Mouse (Mus musculus): ENCODE results near the gene Mast4. TPM values are rescaled to one million over a fixed set of nuclear protein-coding genes. Genes with fewer than 3 reads are reported as not detected.

Mast4 gene
- total and polyA plus RNA-seq, 3 experiments = 0.99 to 7.4 (median 6.1) TPM

GRCm38 (mm10) chr13:102749891-102750290 lies 584.4 kb downstream of the Mast4 start:
- H3K9ac ChIP-seq (ENCODE audit: insufficient read depth, low read depth) = no peak overlapping the region
- H3K4me2 ChIP-seq (ENCODE audit: insufficient read depth, low read depth, poor library complexity, severe bottlenecking) = no peak overlapping the region
- in situ Hi-C loops (cut with MboI; ENCODE audit: low pct_ligation_motif_present, low pct_unique_long_range_greater_than_20kb, low sequenced_read_pairs) (no loop called here), dilution Hi-C loops (cut with MboI; ENCODE audit: extremely low pct_ligation_motif_present, extremely low pct_unique_long_range_greater_than_20kb, low sequenced_read_pairs) (no loop called here)
- no peaks in the 10 kb centered on the region for H3K27me3 ChIP-seq (replicated peaks)
- no peak overlapping the region for H3K4me3 ChIP-seq (replicated peaks in 1 of 3; ENCODE audit: low read depth in 2 of 3, low read length in 2 of 3, poor library complexity in 1 of 3)
- no peak overlapping the region for H3K27ac ChIP-seq (ENCODE audit: insufficient read depth, low read depth)
- no peaks in the 10 kb centered on the region for H3K9me3 ChIP-seq (replicated peaks; ENCODE audit: low read length)
- TF ChIP-seq RCOR1 (conservative IDR thresholded peaks at IDR 0.05; ENCODE audit: low read depth, low read length) (no peak), ZMIZ1 (IDR thresholded peaks at IDR 0.05; ENCODE audit: low read depth, low read length) (no peak), PAX5 (IDR thresholded peaks at IDR 0.05; ENCODE audit: low read length) (no peak), USF1 (IDR thresholded peaks at IDR 0.05; ENCODE audit: low read depth, low read length) (no peak), BHLHE40 (IDR thresholded peaks at IDR 0.05; ENCODE audit: low read depth, low read length) (no peak), IRF4 (IDR thresholded peaks at IDR 0.05; ENCODE audit: low read depth, low read length) (no peak), CHD2 (IDR thresholded peaks at IDR 0.05; ENCODE audit: low read length) (no peak), MEF2A (IDR thresholded peaks at IDR 0.05; ENCODE audit: borderline replicate concordance, low read depth, low read length) (no peak), CHD1 (IDR thresholded peaks at IDR 0.05; ENCODE audit: low read depth, low read length) (no peak), CTCF (conservative IDR thresholded peaks at IDR 0.05 in 1 of 2, IDR thresholded peaks at IDR 0.05 in 1 of 2; ENCODE audit: low read depth in 2 of 2, low read length in 2 of 2) (no peak), GABPA (IDR thresholded peaks at IDR 0.05; ENCODE audit: insufficient replicate concordance, low read depth, low read length) (no peak), MYC (IDR thresholded peaks at IDR 0.05; ENCODE audit: low read depth, low read length) (no peak), EP300 (IDR thresholded peaks at IDR 0.05; ENCODE audit: low read length) (no peak), TCF12 (IDR thresholded peaks at IDR 0.05; ENCODE audit: low read depth, low read length) (no peak), ELF1 (IDR thresholded peaks at IDR 0.05; ENCODE audit: low read depth, low read length) (no peak)
- no peaks in the 10 kb centered on the region for H3K79me2 ChIP-seq (replicated peaks; ENCODE audit: control insufficient read depth, extremely low read depth, insufficient read depth, poor library complexity, severe bottlenecking)
- peaks cover 0 to 23% of the 10 kb centered on the region in 2 experiments; a peak in 3 of 4 replicates for H3K4me1 ChIP-seq (ENCODE audit: control insufficient read depth in 1 of 2, insufficient read depth in 2 of 2)
- DNase-seq (ENCODE audit: extremely low read depth) = no peak
- H3K36me3 ChIP-seq (replicated peaks in 1 of 2; ENCODE audit: control insufficient read depth in 1 of 2, insufficient read depth in 1 of 2, low read length in 1 of 2) = peaks cover 57 to 88% of the 10 kb centered on the region in 2 experiments

- Histone ChIP-seq H3K9me3 (replicated peaks; ENCODE audit: low read length) (no peaks in the 10 kb centered on the region), H3K36me3 (replicated peaks in 1 of 2; ENCODE audit: control insufficient read depth in 1 of 2, insufficient read depth in 1 of 2, low read length in 1 of 2) (peaks cover 59 to 84% of the 10 kb centered on the region in 2 experiments), H3K4me1 (ENCODE audit: control insufficient read depth in 1 of 2, insufficient read depth in 2 of 2) (peaks cover 2 to 30% of the 10 kb centered on the region in 2 experiments), H3K79me2 (replicated peaks; ENCODE audit: control insufficient read depth, extremely low read depth, insufficient read depth, poor library complexity, severe bottlenecking) (no peaks in the 10 kb centered on the region), H3K4me2 (ENCODE audit: insufficient read depth, low read depth, poor library complexity, severe bottlenecking) (no peak overlapping the region), H3K9ac (ENCODE audit: insufficient read depth, low read depth) (no peak overlapping the region), H3K4me3 (replicated peaks in 1 of 3; ENCODE audit: low read depth in 2 of 3, low read length in 2 of 3, poor library complexity in 1 of 3) (no peak overlapping the region), H3K27ac (ENCODE audit: insufficient read depth, low read depth) (no peak overlapping the region), H3K27me3 (replicated peaks) (no peaks in the 10 kb centered on the region)
- no peak for TF ChIP-seq NELFE (IDR thresholded peaks at IDR 0.05; ENCODE audit: low read depth, low read length)
- TF ChIP-seq BHLHE40 (IDR thresholded peaks at IDR 0.05; ENCODE audit: low read depth, low read length) = no peak
- no peak for TF ChIP-seq GABPA (IDR thresholded peaks at IDR 0.05; ENCODE audit: insufficient replicate concordance, low read depth, low read length)
- no peak for TF ChIP-seq CTCF (conservative IDR thresholded peaks at IDR 0.05 in 1 of 2, IDR thresholded peaks at IDR 0.05 in 1 of 2; ENCODE audit: low read depth in 2 of 2, low read length in 2 of 2)
- no peak for DNase-seq (ENCODE audit: extremely low read depth)
- in situ Hi-C loops (cut with MboI; ENCODE audit: low pct_ligation_motif_present, low pct_unique_long_range_greater_than_20kb, low sequenced_read_pairs) (no loop called here), dilution Hi-C loops (cut with MboI; ENCODE audit: extremely low pct_ligation_motif_present, extremely low pct_unique_long_range_greater_than_20kb, low sequenced_read_pairs) (no loop called here)
Measured at GRCm38 (mm10) chr13:102749194-102749593, 585.1 kb downstream of the Mast4 start.

Data from CH12.LX (cell line).